Mouse (Mus musculus) cerebellum, postnatal 25 days (tissue): ENCODE data around the gene Mcoln3.

ENCODE experiments used
- DNase-seq, 2 experiments: peaks; one replicate each; pipeline ENCODE4 v3.0.0; 2021; ENCODE audit warnings: mixed read lengths in 2 of 2

The Mcoln3 gene

GRCm38 (mm10) chr3:146177748-146178582, 60.7 kb downstream of the Mcoln3 start:
- peak; percentile 79 to 91 for DNase-seq

GRCm38 (mm10) chr3:146180341-146180740, 63.1 kb downstream of the Mcoln3 start:
- no peak for DNase-seq

DNA sequence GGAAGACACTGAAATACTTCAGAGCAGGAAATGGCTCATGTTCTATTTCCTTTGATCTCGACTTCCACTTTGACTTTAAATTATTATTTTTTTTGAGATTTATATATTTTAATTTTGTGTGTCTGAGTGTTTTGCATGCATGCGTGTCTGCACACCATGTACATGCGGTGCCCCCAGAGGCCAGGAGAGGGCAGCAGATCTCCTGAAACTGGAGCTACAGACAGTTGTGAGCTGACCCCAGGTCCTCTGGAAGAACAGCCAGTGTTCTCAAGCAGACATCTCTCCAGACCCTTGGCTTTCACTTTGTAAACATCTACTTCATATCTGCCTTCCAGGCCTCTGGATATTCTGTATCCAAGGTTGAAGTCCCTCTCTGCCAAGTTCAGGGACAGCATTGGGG, 63.7 kb downstream of the Mcoln3 start:
- peak; percentile 19 to 52 for DNase-seq

DNA sequence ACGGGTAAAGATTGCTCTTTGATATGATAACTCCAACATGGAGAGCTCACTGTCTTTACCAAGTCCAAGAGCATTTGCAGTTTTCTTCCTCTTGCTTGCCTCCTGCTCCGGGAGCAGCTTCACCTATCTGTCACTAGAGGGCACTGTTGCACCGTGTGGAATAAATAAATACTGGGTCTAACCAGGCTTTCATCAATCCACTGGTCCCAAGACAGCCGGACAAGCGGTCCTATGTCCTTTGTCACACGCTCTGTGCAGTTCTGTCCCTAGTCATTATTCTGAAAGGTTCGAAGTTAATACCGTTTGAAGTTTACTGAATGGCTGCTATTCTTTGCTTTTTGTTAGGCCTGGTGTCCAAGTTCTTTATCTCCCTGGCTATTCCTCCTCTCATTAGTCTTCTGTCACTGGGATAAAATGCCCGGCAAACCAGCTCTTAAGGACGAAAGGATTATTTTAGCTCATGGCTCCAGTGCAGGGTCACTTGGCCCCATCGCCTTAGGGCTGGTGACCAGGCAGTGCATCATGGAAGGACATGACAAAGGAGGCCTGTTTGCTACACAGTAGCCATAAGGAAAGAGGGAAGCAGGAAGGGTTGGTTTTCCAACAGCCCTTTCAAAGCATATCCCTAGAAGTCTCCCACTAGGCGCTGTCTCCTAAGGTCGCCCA, 67.9 kb downstream of the Mcoln3 start:
- peak; percentile 36 to 62 for DNase-seq

- DNase-seq, result no peak
Measured at GRCm38 (mm10) chr3:146186033-146186432, 68.8 kb downstream of the Mcoln3 start.

DNA sequence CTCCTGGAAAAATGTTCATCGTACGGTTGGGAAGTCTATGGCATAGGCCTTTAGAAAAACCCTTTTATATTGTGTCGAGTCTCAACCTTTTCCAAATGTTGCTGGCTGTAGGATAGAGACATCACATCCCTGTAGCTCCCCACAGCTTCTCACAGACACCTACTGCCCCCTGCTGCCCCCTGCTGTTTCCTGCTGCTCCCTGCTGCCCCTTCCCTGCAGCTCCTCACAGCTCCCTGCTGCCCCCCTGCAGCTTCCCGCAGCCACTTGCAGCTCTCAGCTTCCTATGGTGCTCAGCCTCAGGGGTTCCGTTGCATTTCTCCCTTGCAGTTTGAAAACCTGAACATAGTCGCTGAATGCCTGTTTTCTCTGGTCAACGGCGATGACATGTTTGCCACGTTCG, 72.7 kb downstream of the Mcoln3 start:
- peak in 1 of 2 experiments; percentile 9 for DNase-seq
